Comparison of ENCODE assay signal across 32 mouse cellular contexts in the genomic region with DNA sequence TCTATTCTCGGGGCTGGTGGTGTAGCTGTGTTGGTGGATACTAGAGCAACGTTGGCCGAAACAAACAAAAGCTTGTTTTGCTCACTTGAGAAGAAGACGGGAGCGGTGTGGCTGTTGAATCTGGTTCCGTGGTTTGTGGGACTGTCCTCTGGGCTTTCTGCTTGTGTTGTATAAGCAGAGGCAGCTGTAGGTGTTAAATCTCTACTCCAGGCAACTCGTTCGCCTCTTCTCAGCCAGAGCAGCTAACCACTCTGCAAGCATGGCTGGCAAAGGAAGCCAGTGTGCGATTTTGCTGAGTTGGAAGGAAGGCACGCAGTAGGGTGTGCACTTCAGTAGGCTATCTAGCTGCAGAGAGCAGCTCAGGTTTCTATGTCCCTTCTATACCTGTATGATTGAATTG. TPM values are rescaled to one million over a fixed set of nuclear protein-coding genes. Genes with fewer than 3 reads are reported as not detected.
DNase-seq lines count a peak whose midpoint lies in the region; ATAC-seq and TF ChIP-seq lines count a peak whose summit lies in the region.
"Had no signal": no experiment of that assay in that cellular context is flagged by ENCODE, and none has a peak within 500 bp of the region (broad histone marks: within the 10 kb centered on the region; RNA-seq: fewer than 3 reads in every experiment).

No protein-coding gene starts in this region.

- no peak overlapping the region for H3K9ac ChIP-seq in forebrain, embryonic 15.5 days (replicated peaks)
- no peak overlapping the region for H3K9ac ChIP-seq in forebrain, postnatal 0 days
- H3K9ac ChIP-seq: forebrain, embryonic 13.5 days; hindbrain, embryonic 12.5 days; liver, embryonic 12.5 days; liver, postnatal 0 days; midbrain, embryonic 13.5 days; stomach, embryonic 15.5 days had no signal

- H3K27ac ChIP-seq in forebrain, embryonic 15.5 days (replicated peaks) = peak overlapping the region; percentile 41
- no peak overlapping the region for H3K27ac ChIP-seq in forebrain, postnatal 0 days (ENCODE audit: low read depth, low read length)
- H3K27ac ChIP-seq: forebrain, embryonic 13.5 days; hindbrain, postnatal 0 days; kidney, postnatal 0 days; liver, embryonic 12.5 days; midbrain, embryonic 13.5 days; stomach, embryonic 15.5 days had no signal

- no peak for TF ChIP-seq CTCF in forebrain, postnatal 0 days (IDR thresholded peaks at IDR 0.05; ENCODE audit: low read depth)
- TF ChIP-seq CTCF in lung, adult 2 months (IDR thresholded peaks at IDR 0.05; ENCODE audit: insufficient read depth, low read length) = no peak

- 82% methylated on average over 10 of the region's 10 CpGs for WGBS in forebrain, embryonic 15.5 days
- 80% methylated on average over 10 of the region's 10 CpGs for WGBS in forebrain, postnatal 0 days
- WGBS in lung, adult 2 months = 64% methylated on average over 10 of the region's 10 CpGs

- no peak overlapping the region for H3K4me2 ChIP-seq in forebrain, embryonic 15.5 days (replicated peaks)
- no peak overlapping the region for H3K4me2 ChIP-seq in forebrain, postnatal 0 days (ENCODE audit: low read depth)
- H3K4me2 ChIP-seq: forebrain, embryonic 13.5 days; heart, embryonic 11.5 days; hindbrain, embryonic 12.5 days; liver, embryonic 12.5 days; midbrain, embryonic 13.5 days; stomach, embryonic 15.5 days had no signal

- no peak for DNase-seq in forebrain, postnatal 0 days
- peak; percentile 20 to 79 for DNase-seq in left cerebral cortex, postnatal 25 days (ENCODE audit: low spot score in 2 of 2)
- no peak for DNase-seq in left cerebral cortex, postnatal 10 days (ENCODE audit: extremely low spot score in 1 of 2, low spot score in 2 of 2)
- DNase-seq in right cerebral cortex, postnatal 25 days = peak; percentile 22
- no peak for DNase-seq in right cerebral cortex, postnatal 14 days
- no peak for DNase-seq in lung, adult 2 months
- DNase-seq: adrenal gland, adult 8-10 months; cerebellum, adult 8-10 months; cerebellum, postnatal 25 days; gastrocnemius, postnatal 36 days; heart, adult 18-20 months; heart, postnatal 36 days; kidney, adult 8-10 months; kidney, postnatal 4 days; liver, postnatal 0 days; lung, postnatal 4 days; thymus, adult 18-20 months; thymus, postnatal 25 days had no signal

- H3K4me3 ChIP-seq in forebrain, embryonic 15.5 days = no peak overlapping the region
- no peak overlapping the region for H3K4me3 ChIP-seq in forebrain, postnatal 0 days (ENCODE audit: low read depth, low read length)
- no peak overlapping the region for H3K4me3 ChIP-seq in lung, adult 2 months (replicated peaks; ENCODE audit: extremely low read depth, low read depth, low read length)
- H3K4me3 ChIP-seq: forebrain, embryonic 13.5 days; hindbrain, embryonic 12.5 days; liver, embryonic 12.5 days; megakaryocyte, embryonic 14.5 days; midbrain, embryonic 13.5 days; stomach, embryonic 15.5 days had no signal

- no peaks in the 10 kb centered on the region for H3K9me3 ChIP-seq in forebrain, embryonic 15.5 days
- H3K9me3 ChIP-seq in forebrain, postnatal 0 days (ENCODE audit: low read length) = no peaks in the 10 kb centered on the region
- H3K9me3 ChIP-seq: forebrain, embryonic 13.5 days; G1E; hindbrain, embryonic 12.5 days; liver, embryonic 12.5 days; megakaryocyte, embryonic 14.5 days; midbrain, embryonic 13.5 days; stomach, embryonic 15.5 days had no signal

- intact Hi-C loops in left cerebral cortex, postnatal 25 days (cut with DNase I) = no loop called here
- intact Hi-C loops in left cerebral cortex, postnatal 10 days (cut with DNase I) = no loop called here

- no peaks in the 10 kb centered on the region for H3K36me3 ChIP-seq in forebrain, embryonic 15.5 days
- no peaks in the 10 kb centered on the region for H3K36me3 ChIP-seq in forebrain, postnatal 0 days (ENCODE audit: insufficient read depth)
- H3K36me3 ChIP-seq: G1E; hindbrain, embryonic 12.5 days; liver, embryonic 12.5 days; midbrain, embryonic 13.5 days; stomach, embryonic 15.5 days had no signal

- peaks cover 18% of the 10 kb centered on the region for H3K4me1 ChIP-seq in forebrain, embryonic 15.5 days
- no peaks in the 10 kb centered on the region for H3K4me1 ChIP-seq in forebrain, postnatal 0 days (ENCODE audit: insufficient read depth)
- H3K4me1 ChIP-seq in lung, adult 2 months (ENCODE audit: control insufficient read depth, insufficient read depth, low read length) = no peaks in the 10 kb centered on the region
- H3K4me1 ChIP-seq: stomach, embryonic 15.5 days had no signal

- TF ChIP-seq POLR2A in lung, adult 2 months (IDR thresholded peaks at IDR 0.05; ENCODE audit: borderline replicate concordance, extremely low read depth, low read depth, low read length) = no peak

- no peak for ATAC-seq in forebrain, embryonic 15.5 days (replicated peaks)
- ATAC-seq in forebrain, postnatal 0 days = no peak
- ATAC-seq: forebrain, embryonic 13.5 days; hindbrain, postnatal 0 days; intestine, embryonic 16.5 days; liver, embryonic 12.5 days; liver, postnatal 0 days; lung, postnatal 0 days; midbrain, embryonic 13.5 days had no signal

- H3K27me3 ChIP-seq in forebrain, embryonic 15.5 days = no peaks in the 10 kb centered on the region
- no peaks in the 10 kb centered on the region for H3K27me3 ChIP-seq in forebrain, postnatal 0 days (ENCODE audit: insufficient read depth, low read length)
- H3K27me3 ChIP-seq: forebrain, embryonic 13.5 days; hindbrain, embryonic 12.5 days; stomach, embryonic 15.5 days had no signal

RNA-seq across cellular contexts. Expression of a gene that starts 20.9 kb away (rescaled TPM):
- polyA plus RNA-seq in forebrain, embryonic 15.5 days (2015; fragmentation: Nextera tagmentation; extraction: Ambion mirVana) = 28.6 and 31.5 TPM in 2 replicates
- total RNA-seq in forebrain, postnatal 0 days (2014; rRNA removed) = 79.1 and 90.1 TPM in 2 replicates
- 44.7 and 61.4 TPM in 2 replicates for polyA plus RNA-seq in forebrain, postnatal 0 days (2015; fragmentation: Nextera tagmentation; extraction: Ambion mirVana)
- total RNA-seq in left cerebral cortex, postnatal 25 days (2021) = 100 to 1,000 TPM; 130 to 140 TPM
- 100 to 1,000 TPM; 137 to 138 TPM for total RNA-seq in left cerebral cortex, postnatal 10 days (2021)
- polyA plus RNA-seq in lung, adult 2 months (2012; rRNA removed) = 0.08 and 0.30 TPM in 2 replicates
- polyA plus RNA-seq: G1E; kidney, postnatal 0 days; liver, postnatal 0 days; lung, postnatal 0 days had no signal

RNA-seq across cellular contexts. Expression of a gene that starts 24.4 kb away (rescaled TPM):
- polyA plus RNA-seq in forebrain, embryonic 15.5 days (2015; fragmentation: Nextera tagmentation; extraction: Ambion mirVana) = 0.54 and 0.78 TPM in 2 replicates
- total RNA-seq in forebrain, postnatal 0 days (2014; rRNA removed) = 1.8 and 3.7 TPM in 2 replicates
- polyA plus RNA-seq in forebrain, postnatal 0 days (2015; fragmentation: Nextera tagmentation; extraction: Ambion mirVana) = 2.7 and 3.4 TPM in 2 replicates
- 1 to 10 TPM in 1 of 2 experiments, under 1 TPM in 1; 0.62 to 1.3 TPM for total RNA-seq in left cerebral cortex, postnatal 25 days (2021)
- under 1 TPM in 1 of 2 experiments, not detected in 1; 0.30 TPM for total RNA-seq in left cerebral cortex, postnatal 10 days (2021)
- polyA plus RNA-seq in lung, adult 2 months (2012; rRNA removed) = 4.9 and 9.4 TPM in 2 replicates
- total RNA-seq: G1E; layer of hippocampus, postnatal 25 days had no signal
- polyA plus RNA-seq: forebrain, embryonic 13.5 days; G1E; liver, postnatal 0 days; lung, postnatal 0 days had no signal

Comparison
In these comparisons a context has a peak if more than half of its experiments do, and no peak if none do; other contexts are left out.
1. DNase-seq: peak in left cerebral cortex, postnatal 25 days (2 of 2) and right cerebral cortex, postnatal 25 days (single experiment); none in forebrain, postnatal 0 days (single experiment), left cerebral cortex, postnatal 10 days (0 of 2), right cerebral cortex, postnatal 14 days (single experiment) and lung, adult 2 months (single experiment).